ENCODE assay signal across 28 mouse cellular contexts in genomic region chr10:7715056-7715455, GRCm38 (mm10). TPM values are rescaled to one million over a fixed set of nuclear protein-coding genes. Genes with fewer than 3 reads are reported as not detected.
A peak's percentile ranks its signal among the peaks of the same experiment; 100 is the strongest.
DNase-seq lines count a peak whose midpoint lies in the region; ATAC-seq lines count a peak whose summit lies in the region.
"Had no signal": no experiment of that assay in that cellular context is flagged by ENCODE, and none has a peak within 500 bp of the region (broad histone marks: within the 10 kb centered on the region; RNA-seq: fewer than 3 reads in every experiment).

No protein-coding gene starts in this region.

- no peak for ATAC-seq in liver, embryonic 11.5 days (replicated peaks; ENCODE audit: low FRiP score)
- no peak for ATAC-seq in liver, embryonic 12.5 days
- ATAC-seq in kidney, embryonic 15.5 days (replicated peaks; ENCODE audit: low FRiP score), result no peak
- ATAC-seq: CD4-positive, CD25-positive, alpha-beta regulatory T cell, adult 4 months; forebrain, embryonic 16.5 days; hindbrain, postnatal 0 days; inflammation-experienced regulatory T-cells, adult 6 months; intestine, embryonic 16.5 days had no signal

- H3K27ac ChIP-seq in liver, embryonic 11.5 days (ENCODE audit: low read depth, low read length), result no peak overlapping the region
- no peak overlapping the region for H3K27ac ChIP-seq in liver, embryonic 12.5 days
- no peak overlapping the region for H3K27ac ChIP-seq in kidney, embryonic 15.5 days
- H3K27ac ChIP-seq: embryonic facial prominence, embryonic 12.5 days; embryonic facial prominence, embryonic 15.5 days; forebrain, embryonic 12.5 days; gastrocnemius, adult 2 months; heart, embryonic 10.5 days; heart, embryonic 13.5 days; hindbrain, embryonic 14.5 days; hindbrain, postnatal 0 days had no signal

- no peaks in the 10 kb centered on the region for H3K27me3 ChIP-seq in liver, embryonic 11.5 days (replicated peaks; ENCODE audit: control insufficient read depth, insufficient read depth, low read length)
- no peaks in the 10 kb centered on the region for H3K27me3 ChIP-seq in liver, embryonic 12.5 days (replicated peaks)
- no peaks in the 10 kb centered on the region for H3K27me3 ChIP-seq in kidney, embryonic 15.5 days
- H3K27me3 ChIP-seq: embryonic facial prominence, embryonic 12.5 days; embryonic facial prominence, embryonic 15.5 days; forebrain, embryonic 12.5 days; heart, embryonic 13.5 days had no signal

- H3K9me3 ChIP-seq in liver, embryonic 11.5 days (ENCODE audit: control insufficient read depth, low read length), result no peaks in the 10 kb centered on the region
- no peaks in the 10 kb centered on the region for H3K9me3 ChIP-seq in liver, embryonic 12.5 days (replicated peaks)
- no peaks in the 10 kb centered on the region for H3K9me3 ChIP-seq in kidney, embryonic 15.5 days (replicated peaks)
- H3K9me3 ChIP-seq: embryonic facial prominence, embryonic 12.5 days; embryonic facial prominence, embryonic 15.5 days; forebrain, embryonic 12.5 days; heart, embryonic 10.5 days; heart, embryonic 13.5 days had no signal

- peaks cover 15% of the 10 kb centered on the region for H3K36me3 ChIP-seq in liver, embryonic 11.5 days (ENCODE audit: control insufficient read depth, insufficient read depth, low read length)
- peaks cover 53% of the 10 kb centered on the region for H3K36me3 ChIP-seq in liver, embryonic 12.5 days
- peaks cover 50% of the 10 kb centered on the region for H3K36me3 ChIP-seq in kidney, embryonic 15.5 days

- 78% methylated on average over 7 of the region's 7 CpGs for WGBS in liver, embryonic 11.5 days
- WGBS in liver, embryonic 12.5 days (ENCODE audit: insufficient replicate concordance), result 76% methylated on average over 7 of the region's 7 CpGs
- 53% methylated on average over 7 of the region's 7 CpGs for WGBS in kidney, embryonic 15.5 days

- no peak overlapping the region for H3K4me2 ChIP-seq in liver, embryonic 11.5 days
- H3K4me2 ChIP-seq in liver, embryonic 12.5 days, result no peak overlapping the region
- H3K4me2 ChIP-seq in kidney, embryonic 15.5 days, result no peak overlapping the region
- H3K4me2 ChIP-seq: embryonic facial prominence, embryonic 12.5 days; embryonic facial prominence, embryonic 15.5 days; forebrain, embryonic 12.5 days; heart, embryonic 13.5 days; hindbrain, embryonic 14.5 days had no signal

- DNase-seq in liver, embryonic 11.5 days (ENCODE audit: low spot score), result peak; percentile 22
- DNase-seq in ES-CJ7 (ENCODE audit: low read depth, low spot score) (peak; percentile 51), R1 (ENCODE audit: low read depth, low spot score) (peak; percentile 63)
- no peak for DNase-seq in kidney, postnatal 14 days
- DNase-seq: adrenal gland, adult 2 months; adrenal gland, postnatal 14 days; cerebellum, adult 11 months; cerebellum, adult 2 months; cerebellum, adult 9-11 months; cerebellum, postnatal 25 days; gastrocnemius, adult 2 months; gastrocnemius, postnatal 14 days; heart, adult 18-20 months; heart, postnatal 14 days; heart, postnatal 4 days had no signal

- H3K9ac ChIP-seq in liver, embryonic 11.5 days (ENCODE audit: low read depth, low read length), result no peak overlapping the region
- no peak overlapping the region for H3K9ac ChIP-seq in liver, embryonic 12.5 days
- H3K9ac ChIP-seq in kidney, embryonic 15.5 days, result no peak overlapping the region
- H3K9ac ChIP-seq: embryonic facial prominence, embryonic 12.5 days; embryonic facial prominence, embryonic 15.5 days; forebrain, embryonic 12.5 days; heart, embryonic 13.5 days; hindbrain, embryonic 14.5 days had no signal

- no peaks in the 10 kb centered on the region for H3K4me1 ChIP-seq in liver, embryonic 11.5 days (replicated peaks; ENCODE audit: control insufficient read depth, insufficient read depth, low read length)
- no peaks in the 10 kb centered on the region for H3K4me1 ChIP-seq in liver, embryonic 12.5 days
- no peaks in the 10 kb centered on the region for H3K4me1 ChIP-seq in kidney, embryonic 15.5 days
- H3K4me1 ChIP-seq: embryonic facial prominence, embryonic 12.5 days; embryonic facial prominence, embryonic 15.5 days; forebrain, embryonic 12.5 days; heart, embryonic 10.5 days; heart, embryonic 13.5 days had no signal

- no peak overlapping the region for H3K4me3 ChIP-seq in liver, embryonic 11.5 days (ENCODE audit: low read depth, low read length)
- no peak overlapping the region for H3K4me3 ChIP-seq in liver, embryonic 12.5 days
- no peak overlapping the region for H3K4me3 ChIP-seq in kidney, embryonic 15.5 days (replicated peaks)
- H3K4me3 ChIP-seq: embryonic facial prominence, embryonic 12.5 days; embryonic facial prominence, embryonic 15.5 days; forebrain, embryonic 12.5 days; gastrocnemius, adult 2 months; heart, embryonic 10.5 days; heart, embryonic 13.5 days had no signal

RNA-seq across cellular contexts. Expression of gene Katna1, which starts 10.7 kb away (rescaled TPM):
- 63.6 and 68.0 TPM in 2 replicates for polyA plus RNA-seq in liver, embryonic 11.5 days (2014; fragmentation: Nextera tagmentation; extraction: Ambion mirVana)
- 41.1 and 42.1 TPM in 2 replicates for polyA plus RNA-seq in liver, embryonic 12.5 days (2016; fragmentation: Nextera tagmentation; extraction: Ambion mirVana)
- polyA plus RNA-seq in kidney, embryonic 15.5 days (2015; fragmentation: Nextera tagmentation; extraction: Ambion mirVana), result 56.6 and 57.7 TPM in 2 replicates

RNA-seq across cellular contexts. Expression of gene Lats1, which starts 34.0 kb away (rescaled TPM):
- 7.7 and 7.9 TPM in 2 replicates for polyA plus RNA-seq in liver, embryonic 11.5 days (2014; fragmentation: Nextera tagmentation; extraction: Ambion mirVana)
- 5.1 and 5.2 TPM in 2 replicates for polyA plus RNA-seq in liver, embryonic 12.5 days (2016; fragmentation: Nextera tagmentation; extraction: Ambion mirVana)
- 8.6 and 9.1 TPM in 2 replicates for polyA plus RNA-seq in kidney, embryonic 15.5 days (2015; fragmentation: Nextera tagmentation; extraction: Ambion mirVana)

RNA-seq across cellular contexts. Expression of gene Pcmt1, which starts 34.1 kb away (rescaled TPM):
- 137 and 143 TPM in 2 replicates for polyA plus RNA-seq in liver, embryonic 11.5 days (2014; fragmentation: Nextera tagmentation; extraction: Ambion mirVana)
- polyA plus RNA-seq in liver, embryonic 12.5 days (2016; fragmentation: Nextera tagmentation; extraction: Ambion mirVana), result 115 and 121 TPM in 2 replicates
- polyA plus RNA-seq in kidney, embryonic 15.5 days (2015; fragmentation: Nextera tagmentation; extraction: Ambion mirVana), result 115 and 122 TPM in 2 replicates

RNA-seq across cellular contexts. Expression of gene Nup43, which starts 47.8 kb away (rescaled TPM):
- 66.1 and 68.3 TPM in 2 replicates for polyA plus RNA-seq in liver, embryonic 11.5 days (2014; fragmentation: Nextera tagmentation; extraction: Ambion mirVana)
- polyA plus RNA-seq in liver, embryonic 12.5 days (2016; fragmentation: Nextera tagmentation; extraction: Ambion mirVana), result 40.8 and 43.2 TPM in 2 replicates
- 55.2 and 58.1 TPM in 2 replicates for polyA plus RNA-seq in kidney, embryonic 15.5 days (2015; fragmentation: Nextera tagmentation; extraction: Ambion mirVana)
